Mouse (Mus musculus): ENCODE measurements around the gene Atrx. TPM values are rescaled to one million over a fixed set of nuclear protein-coding genes. Genes with fewer than 3 reads are reported as not detected.

Atrx gene
- polyA plus RNA-seq (2012; rRNA removed): 4.0 and 5.9 TPM in 2 replicates

GRCm38 (mm10) chrX:105928861-105929477, at the start of gene Atrx:
Gene Atrx (minus strand): TSS chrX:105929403.

GRCm38 (mm10) chrX:105764162-105765004, 164.8 kb downstream of the Atrx start, which contains the start of gene Fgf16:
Gene Fgf16 (plus strand): TSS chrX:105764279.

Other genes starting within 250 kb of the Atrx start
- gene Fgf16, start 165.1 kb downstream of the Atrx start, polyA plus RNA-seq (2012; rRNA removed): 0.08 TPM in 1 of 2 replicates, not detected in the other
- 0.92 and 1.8 TPM in 2 replicates for gene Magt1, start 82.5 kb upstream of the Atrx start, polyA plus RNA-seq (2012; rRNA removed)
- gene Cox7b, start 86.3 kb upstream of the Atrx start, polyA plus RNA-seq (2012; rRNA removed): 52.5 and 71.1 TPM in 2 replicates
- gene Atp7a, start 97.9 kb upstream of the Atrx start, polyA plus RNA-seq (2012; rRNA removed): 0.31 and 0.67 TPM in 2 replicates
- 0.03 and 0.06 TPM in 2 replicates for gene Tlr13, start 213.8 kb upstream of the Atrx start, polyA plus RNA-seq (2012; rRNA removed)